Mouse (Mus musculus): ENCODE measurements around the gene Trap1. TPM values are rescaled to one million over a fixed set of nuclear protein-coding genes. Genes with fewer than 3 reads are reported as not detected.

Trap1 gene
- polyA plus RNA-seq, 1 experiment, result 90.9 TPM

DNA sequence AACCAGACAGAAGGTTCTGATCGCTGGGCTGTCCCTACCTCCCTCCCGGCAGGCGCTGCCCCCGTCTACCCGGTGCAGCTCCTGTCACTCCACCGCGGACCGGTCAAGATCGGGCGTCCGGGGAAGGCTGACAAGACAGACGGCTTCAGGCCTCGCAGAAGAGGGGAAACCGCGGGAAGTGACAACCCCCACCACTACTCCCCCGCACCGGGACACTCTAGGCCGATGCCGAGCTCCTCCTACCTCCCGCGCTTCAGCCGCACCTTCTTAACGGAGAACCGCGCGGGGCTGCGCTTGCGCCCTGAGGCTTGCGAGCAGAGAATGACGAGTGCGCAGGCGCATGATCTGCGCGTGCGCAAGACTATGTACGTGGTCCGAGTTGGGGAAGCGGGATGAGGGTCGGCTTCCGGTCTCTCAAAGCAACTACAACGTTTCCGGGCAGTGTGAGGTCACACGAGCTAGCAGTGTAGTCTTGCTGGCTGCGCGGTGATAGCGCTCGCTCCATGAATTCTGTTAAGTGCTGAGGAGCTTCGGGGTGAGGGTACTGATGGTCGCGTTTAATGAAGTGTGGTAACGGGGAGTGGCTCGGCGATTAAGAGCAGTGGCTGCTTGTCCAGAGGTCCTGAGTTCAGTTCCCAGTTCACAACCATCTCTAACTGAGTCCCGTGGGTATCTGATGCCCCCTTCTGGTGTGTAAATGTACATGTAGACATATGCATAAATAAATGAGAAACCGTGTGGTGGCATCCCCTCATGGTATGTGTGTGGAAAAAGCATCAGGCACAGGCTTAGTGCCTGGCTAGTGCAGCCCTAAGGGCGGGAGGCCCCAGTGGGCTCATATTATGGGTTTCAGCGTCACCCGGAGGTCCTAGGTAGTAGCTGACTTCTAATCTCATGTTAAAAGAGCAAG lies 73.9 kb downstream of the Trap1 start, which contains the start of gene Slx4:
Slx4 (minus strand) TSS at position 282 of the 910 bp plus-strand sequence.
- H3K4me1 ChIP-seq (replicated peaks; ENCODE audit: control insufficient read depth, insufficient read depth, low read length), result peaks cover 5% of the 10 kb centered on the region
- peak within 1 kb of the TSS; percentile 60 for H3K27ac ChIP-seq (ENCODE audit: control insufficient read depth, insufficient read depth, low read length)
- peak; percentile 93 for DNase-seq
- 2% methylated on average over 58 of the region's 58 CpGs for WGBS
- H3K36me3 ChIP-seq (ENCODE audit: control insufficient read depth, insufficient read depth, low read length), result peaks cover 13% of the 10 kb centered on the region
- TF ChIP-seq CTCF (IDR thresholded peaks at IDR 0.05; ENCODE audit: borderline replicate concordance, control insufficient read depth, extremely low read depth, insufficient read depth, low read length, poor library complexity) (peak; percentile 54), POLR2A (IDR thresholded peaks at IDR 0.05; ENCODE audit: control insufficient read depth, extremely low read depth, insufficient read depth, low read length, poor library complexity) (peak; percentile 79)
- no peaks in the 10 kb centered on the region for H3K27me3 ChIP-seq (ENCODE audit: control insufficient read depth, insufficient read depth, low read length)
- peak within 1 kb of the TSS; percentile 75 for H3K4me3 ChIP-seq (ENCODE audit: control insufficient read depth, insufficient read depth, low read length)

Other genes with a start within 250 kb of the Trap1 start
- gene Olfr15, start 246.9 kb downstream of the Trap1 start, polyA plus RNA-seq (2012; rRNA removed), result not detected in 2 replicates
- gene Zfp174, start 230.6 kb downstream of the Trap1 start, polyA plus RNA-seq (2012; rRNA removed), result 1.1 and 1.3 TPM in 2 replicates
- 107 and 115 TPM in 2 replicates for gene Naa60, start 205.5 kb downstream of the Trap1 start, polyA plus RNA-seq (2012; rRNA removed)
- gene Zfp597, start 193.3 kb downstream of the Trap1 start, polyA plus RNA-seq (2012; rRNA removed), result 6.3 and 7.5 TPM in 2 replicates
- not detected in 2 replicates for gene Gm20695, start 193.2 kb downstream of the Trap1 start, polyA plus RNA-seq (2012; rRNA removed)
- 9.0 and 12.0 TPM in 2 replicates for gene 1700037C18Rik, start 169.1 kb downstream of the Trap1 start, polyA plus RNA-seq (2012; rRNA removed)
- gene Cluap1, start 169.0 kb downstream of the Trap1 start, polyA plus RNA-seq (2012; rRNA removed), result 19.4 and 22.9 TPM in 2 replicates
- gene Nlrc3, start 101.2 kb downstream of the Trap1 start, polyA plus RNA-seq (2012; rRNA removed), result 136 and 157 TPM in 2 replicates
- gene Slx4, start 74.1 kb downstream of the Trap1 start, polyA plus RNA-seq (2012; rRNA removed), result 71.8 and 77.4 TPM in 2 replicates
- gene Dnase1, start 40.9 kb downstream of the Trap1 start, polyA plus RNA-seq (2012; rRNA removed), result 0.33 and 0.77 TPM in 2 replicates
- gene Crebbp, start 136.2 kb upstream of the Trap1 start, polyA plus RNA-seq (2012; rRNA removed), result 56.9 and 76.8 TPM in 2 replicates

All from thymus, adult 2 months (tissue).